Mouse (Mus musculus): ENCODE measurements around the gene Rpn1. TPM values are rescaled to one million over a fixed set of nuclear protein-coding genes. Genes with fewer than 3 reads are reported as not detected.
A peak's percentile ranks its signal among the peaks of the same experiment; 100 is the strongest.

Gene Rpn1
- polyA plus RNA-seq, 1 experiment from 2014 or later, result 273 TPM

DNA sequence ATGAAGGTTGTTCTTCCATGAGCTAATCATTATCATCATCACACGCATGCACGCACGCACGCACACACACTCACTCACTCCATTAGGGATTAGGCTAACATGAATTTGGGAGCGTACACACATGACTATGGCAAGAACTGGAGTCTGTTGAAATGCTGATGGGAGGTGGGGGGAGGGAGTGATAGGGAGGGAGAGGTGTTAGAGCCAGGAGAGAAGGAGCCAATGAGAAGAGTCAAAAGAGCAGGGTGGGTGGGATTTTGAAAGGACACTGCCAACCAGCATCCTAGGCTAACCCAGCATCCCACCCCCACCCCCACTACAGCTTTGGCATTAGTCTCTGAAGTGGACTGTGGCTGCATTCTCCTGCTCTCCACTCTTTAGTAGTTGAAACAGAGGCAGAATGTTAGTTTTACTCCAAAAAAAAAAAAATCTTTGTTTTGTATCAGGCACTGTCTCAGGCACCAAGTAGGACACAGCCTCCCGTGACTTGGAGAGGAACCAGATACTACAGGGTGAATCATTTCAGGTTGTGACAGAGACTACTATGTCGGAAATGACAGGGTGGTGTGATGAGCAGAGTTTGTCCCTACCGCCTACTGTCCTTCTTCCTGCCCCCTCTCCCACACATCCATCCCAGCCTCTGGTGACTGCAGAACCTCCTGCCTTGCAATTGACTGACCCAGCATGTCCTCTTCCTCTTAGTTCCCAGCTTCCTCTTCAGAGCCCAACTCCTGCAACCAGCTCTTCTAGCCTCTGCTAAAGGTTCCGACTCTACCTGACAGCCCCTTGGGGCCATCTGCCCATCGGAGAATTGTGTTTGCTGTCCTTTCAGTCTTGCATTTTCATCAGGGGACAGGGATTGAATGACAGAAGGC, 23.6 kb downstream of the Rpn1 start:
- peaks cover 6% of the 10 kb centered on the region; the same call in 1 of the 2 replicates for H3K36me3 ChIP-seq (ENCODE audit: control insufficient read depth, insufficient read depth)

DNA sequence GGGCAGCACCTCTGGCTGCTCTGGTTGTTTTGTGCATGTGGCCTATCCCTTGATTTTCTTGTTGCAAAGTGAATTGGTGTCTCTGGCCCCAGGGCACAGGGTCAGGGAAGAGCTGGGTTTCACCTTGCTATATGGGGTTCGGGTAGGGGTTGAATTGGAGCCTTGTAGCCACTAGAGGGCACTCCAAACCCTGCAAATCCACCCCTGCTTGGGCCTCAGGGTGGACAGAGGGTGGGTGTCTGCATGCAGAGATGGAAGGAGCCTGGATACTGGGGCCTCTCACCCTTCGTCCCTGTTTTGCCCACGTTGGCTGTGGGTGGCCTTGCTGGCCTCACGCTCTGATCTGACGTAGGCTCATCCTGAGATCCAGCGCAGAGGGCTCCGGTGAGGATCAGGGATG, 28.9 kb downstream of the Rpn1 start:
- Histone ChIP-seq H3K4me1 (replicated peaks; ENCODE audit: control insufficient read depth, insufficient read depth, low read length) (peaks cover 9% of the 10 kb centered on the region), H3K4me3 (replicated peaks; ENCODE audit: low read length) (no peak overlapping the region), H3K27ac (ENCODE audit: low read length) (no peak overlapping the region), H3K9me3 (ENCODE audit: control insufficient read depth, low read length) (no peaks in the 10 kb centered on the region), H3K27me3 (replicated peaks; ENCODE audit: control insufficient read depth, insufficient read depth, low read length) (no peaks in the 10 kb centered on the region), H3K36me3 (ENCODE audit: control insufficient read depth, insufficient read depth) (no peaks in the 10 kb centered on the region), H3K4me2 (ENCODE audit: low read length) (no peak overlapping the region), H3K9ac (replicated peaks; ENCODE audit: low read depth, low read length) (no peak overlapping the region)
- ATAC-seq, result peak; percentile 71
- WGBS, result 25% methylated on average over 7 of the region's 7 CpGs

More for the DNA sequence above, 23.6 kb downstream of the Rpn1 start:
- no peaks in the 10 kb centered on the region for H3K27me3 ChIP-seq (replicated peaks; ENCODE audit: control insufficient read depth, insufficient read depth, low read length)
- H3K27ac ChIP-seq (ENCODE audit: low read length), result no peak overlapping the region
- H3K4me1 ChIP-seq (replicated peaks; ENCODE audit: control insufficient read depth, insufficient read depth, low read length), result peaks cover 9% of the 10 kb centered on the region
- no peak for ATAC-seq
- no peaks in the 10 kb centered on the region for H3K9me3 ChIP-seq (ENCODE audit: control insufficient read depth, low read length)
- no peak overlapping the region for H3K4me2 ChIP-seq (ENCODE audit: low read length)
- H3K9ac ChIP-seq (replicated peaks; ENCODE audit: low read depth, low read length), result no peak overlapping the region
- WGBS, result 89% methylated on average over 10 of the region's 10 CpGs
- no peak overlapping the region for H3K4me3 ChIP-seq (replicated peaks; ENCODE audit: low read length)

DNA sequence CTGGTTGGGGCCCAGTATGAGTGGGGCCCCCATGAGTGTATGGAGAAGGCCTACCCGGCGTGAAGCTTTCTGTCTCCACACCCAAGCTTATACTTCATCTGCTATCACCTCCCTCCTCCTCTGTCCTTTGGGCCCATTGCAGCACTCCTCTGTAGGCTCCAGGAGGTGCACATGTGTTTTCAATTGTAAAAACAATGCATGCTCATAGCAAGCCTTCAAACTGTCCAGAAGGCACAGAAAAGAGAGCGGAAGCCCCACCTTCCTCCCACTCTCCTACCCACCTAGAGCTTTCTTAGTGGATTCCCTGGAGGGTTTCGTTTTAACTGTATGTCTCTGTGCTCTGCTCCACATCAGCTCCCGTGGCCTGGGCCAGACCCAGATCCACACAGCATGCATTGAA, 30.1 kb downstream of the Rpn1 start:
- WGBS, result 84% methylated on average over 5 of the region's 5 CpGs
- Histone ChIP-seq H3K36me3 (ENCODE audit: control insufficient read depth, insufficient read depth) (no peaks in the 10 kb centered on the region), H3K9ac (replicated peaks; ENCODE audit: low read depth, low read length) (no peak overlapping the region), H3K4me2 (ENCODE audit: low read length) (no peak overlapping the region), H3K27me3 (replicated peaks; ENCODE audit: control insufficient read depth, insufficient read depth, low read length) (no peaks in the 10 kb centered on the region), H3K9me3 (ENCODE audit: control insufficient read depth, low read length) (no peaks in the 10 kb centered on the region), H3K4me3 (replicated peaks; ENCODE audit: low read length) (no peak overlapping the region), H3K27ac (ENCODE audit: low read length) (no peak overlapping the region), H3K4me1 (replicated peaks; ENCODE audit: control insufficient read depth, insufficient read depth, low read length) (peaks cover 9% of the 10 kb centered on the region)
- no peak for ATAC-seq

DNA sequence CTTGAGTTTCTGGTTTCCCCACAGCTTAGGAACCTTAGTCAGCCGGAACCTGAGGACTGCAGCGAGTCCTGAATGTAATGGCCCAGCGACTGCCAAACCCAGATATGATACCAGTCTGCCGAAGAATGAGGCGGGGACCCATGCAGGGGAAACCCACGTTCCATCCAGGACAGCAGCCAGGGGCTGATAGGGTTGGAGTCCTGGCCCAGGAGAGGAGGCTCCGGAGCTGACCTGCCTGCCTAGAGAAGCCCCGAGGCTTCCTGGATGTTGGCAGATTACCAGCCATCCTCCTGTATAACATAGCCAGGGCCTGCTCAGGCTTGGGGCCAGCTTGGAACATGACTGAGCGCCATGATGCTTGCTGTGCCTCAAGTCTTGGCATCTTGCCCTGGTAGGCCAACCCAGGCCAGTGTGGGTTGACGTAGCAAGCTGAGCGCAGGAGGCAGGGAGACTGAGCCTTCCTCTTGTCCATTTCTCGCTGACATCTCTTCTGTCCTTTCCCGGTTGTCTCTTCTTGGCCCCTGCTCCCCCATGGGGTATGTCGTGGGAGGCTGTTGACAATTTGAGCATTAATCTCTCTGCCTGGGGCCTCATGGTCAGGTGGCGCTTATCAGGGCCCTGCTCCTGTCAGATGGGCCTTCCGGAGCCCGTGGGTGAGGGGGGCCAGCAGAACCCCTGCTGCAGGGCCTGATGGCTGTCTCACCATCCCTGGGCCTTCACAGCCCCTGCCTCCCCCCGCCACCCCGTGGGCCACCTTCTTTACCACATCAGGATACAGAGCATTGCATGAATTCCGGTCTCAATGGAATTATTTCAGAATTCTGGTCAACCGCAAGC, 32.3 kb downstream of the Rpn1 start:
- Histone ChIP-seq H3K4me1 (replicated peaks; ENCODE audit: control insufficient read depth, insufficient read depth, low read length) (peaks cover 9% of the 10 kb centered on the region), H3K4me3 (replicated peaks; ENCODE audit: low read length) (no peak overlapping the region), H3K27ac (ENCODE audit: low read length) (no peak overlapping the region), H3K36me3 (ENCODE audit: control insufficient read depth, insufficient read depth) (no peaks in the 10 kb centered on the region), H3K27me3 (replicated peaks; ENCODE audit: control insufficient read depth, insufficient read depth, low read length) (no peaks in the 10 kb centered on the region), H3K4me2 (ENCODE audit: low read length) (no peak overlapping the region), H3K9ac (replicated peaks; ENCODE audit: low read depth, low read length) (no peak overlapping the region), H3K9me3 (ENCODE audit: control insufficient read depth, low read length) (no peaks in the 10 kb centered on the region)
- ATAC-seq, result peak; percentile 76
- 66% methylated on average over 21 of the region's 21 CpGs for WGBS

DNA sequence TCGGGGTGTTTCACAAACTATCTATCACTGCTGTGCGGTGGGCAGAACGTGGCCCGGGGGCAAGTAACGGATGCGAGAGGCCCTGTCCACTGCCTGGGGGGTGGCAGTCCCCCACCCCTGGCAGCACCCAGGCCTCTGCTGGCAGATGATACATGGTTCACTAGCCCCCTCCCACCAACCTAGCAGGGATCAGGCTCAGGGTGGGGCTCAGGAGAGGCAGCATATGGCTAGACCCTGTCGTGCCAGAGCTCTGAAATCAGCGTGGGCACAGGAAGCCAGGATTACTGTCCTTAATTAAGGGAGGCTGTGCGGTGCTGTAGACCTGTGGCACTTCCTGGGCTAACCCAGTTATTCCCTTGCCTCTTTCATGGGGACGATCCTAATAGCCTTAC, 32.9 kb downstream of the Rpn1 start:
- H3K9ac ChIP-seq (replicated peaks; ENCODE audit: low read depth, low read length), result no peak overlapping the region
- 79% methylated on average over 10 of the region's 10 CpGs for WGBS

DNA sequence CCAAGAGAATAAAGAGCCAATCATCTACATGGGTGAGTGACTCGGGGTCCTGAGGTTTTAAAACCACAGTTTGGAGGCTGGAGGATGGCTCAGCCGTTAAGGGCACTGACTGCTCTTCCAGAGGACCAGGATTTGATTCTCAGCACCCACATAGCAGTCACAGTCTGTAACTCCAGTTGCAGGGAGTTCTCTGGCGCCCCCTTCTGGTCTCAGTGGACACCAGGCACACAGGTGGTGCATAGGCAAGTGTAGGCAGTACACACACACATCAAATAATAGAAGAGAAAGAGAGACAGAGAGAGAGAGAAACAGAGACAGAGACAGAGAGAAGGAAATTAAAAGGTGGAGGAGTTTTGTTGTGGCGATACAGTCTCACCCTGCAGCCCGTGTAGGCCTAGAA, 35.0 kb downstream of the Rpn1 start:
- Histone ChIP-seq H3K27ac (ENCODE audit: low read length) (no peak overlapping the region), H3K4me1 (replicated peaks; ENCODE audit: control insufficient read depth, insufficient read depth, low read length) (peaks cover 6% of the 10 kb centered on the region), H3K4me2 (ENCODE audit: low read length) (no peak overlapping the region), H3K9ac (replicated peaks; ENCODE audit: low read depth, low read length) (no peak overlapping the region), H3K36me3 (ENCODE audit: control insufficient read depth, insufficient read depth) (no peaks in the 10 kb centered on the region), H3K4me3 (replicated peaks; ENCODE audit: low read length) (no peak overlapping the region), H3K9me3 (ENCODE audit: control insufficient read depth, low read length) (no peaks in the 10 kb centered on the region), H3K27me3 (replicated peaks; ENCODE audit: control insufficient read depth, insufficient read depth, low read length) (no peaks in the 10 kb centered on the region)
- ATAC-seq, result no peak
- WGBS, result 83% methylated on average over 5 of the region's 5 CpGs

More for the DNA sequence above, 32.9 kb downstream of the Rpn1 start:
- Histone ChIP-seq H3K4me3 (replicated peaks; ENCODE audit: low read length) (no peak overlapping the region), H3K36me3 (ENCODE audit: control insufficient read depth, insufficient read depth) (no peaks in the 10 kb centered on the region), H3K27me3 (replicated peaks; ENCODE audit: control insufficient read depth, insufficient read depth, low read length) (no peaks in the 10 kb centered on the region), H3K27ac (ENCODE audit: low read length) (no peak overlapping the region), H3K4me2 (ENCODE audit: low read length) (no peak overlapping the region), H3K4me1 (replicated peaks; ENCODE audit: control insufficient read depth, insufficient read depth, low read length) (peaks cover 9% of the 10 kb centered on the region), H3K9me3 (ENCODE audit: control insufficient read depth, low read length) (no peaks in the 10 kb centered on the region)
- ATAC-seq, result no peak

DNA sequence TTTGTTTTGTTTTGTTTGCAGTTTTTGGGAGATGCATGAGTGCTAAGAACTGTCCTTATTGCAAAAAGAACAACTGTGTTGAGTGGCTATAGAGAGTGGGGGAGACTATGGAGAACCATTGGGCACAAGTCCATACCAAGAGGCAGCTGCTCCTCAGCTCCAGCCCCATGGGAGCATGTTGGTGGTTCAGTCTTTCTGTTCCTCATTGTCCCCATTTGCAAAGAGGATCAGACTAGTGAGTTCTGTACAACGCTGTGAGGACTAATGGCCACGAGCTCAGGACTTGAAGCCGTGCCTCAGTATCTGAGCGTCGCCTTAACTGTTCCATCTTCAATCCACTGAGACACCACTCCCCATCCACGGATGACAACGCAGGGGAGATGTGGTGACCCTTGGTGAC, 36.5 kb downstream of the Rpn1 start:
- Histone ChIP-seq H3K9ac (replicated peaks; ENCODE audit: low read depth, low read length) (no peak overlapping the region), H3K4me1 (replicated peaks; ENCODE audit: control insufficient read depth, insufficient read depth, low read length) (peaks cover 6% of the 10 kb centered on the region), H3K36me3 (ENCODE audit: control insufficient read depth, insufficient read depth) (no peaks in the 10 kb centered on the region), H3K4me3 (replicated peaks; ENCODE audit: low read length) (no peak overlapping the region), H3K27me3 (replicated peaks; ENCODE audit: control insufficient read depth, insufficient read depth, low read length) (no peaks in the 10 kb centered on the region), H3K9me3 (ENCODE audit: control insufficient read depth, low read length) (no peaks in the 10 kb centered on the region), H3K27ac (ENCODE audit: low read length) (no peak overlapping the region), H3K4me2 (ENCODE audit: low read length) (no peak overlapping the region)
- 91% methylated on average over 7 of the region's 7 CpGs for WGBS
- no peak for ATAC-seq

DNA sequence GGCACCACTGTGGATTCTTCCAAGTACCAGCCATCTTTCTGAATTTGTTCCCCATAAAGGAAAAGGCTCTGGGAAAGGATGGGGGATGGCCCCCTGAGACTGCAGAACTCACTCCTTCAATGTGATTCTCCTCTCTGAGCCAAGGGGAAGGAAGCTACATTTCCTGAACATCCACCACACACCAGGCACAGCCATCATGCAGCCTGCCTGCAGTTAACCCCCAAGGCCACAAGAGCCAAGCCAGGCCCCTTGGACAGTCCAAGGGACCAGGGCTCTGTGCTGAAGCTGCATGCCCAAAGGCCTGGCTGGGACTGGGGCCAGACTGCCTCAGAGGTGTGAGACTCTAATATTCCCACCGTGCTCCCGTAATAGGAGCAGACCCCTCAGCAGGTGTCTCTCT, 37.5 kb downstream of the Rpn1 start:
- Histone ChIP-seq H3K36me3 (ENCODE audit: control insufficient read depth, insufficient read depth) (no peaks in the 10 kb centered on the region), H3K9me3 (ENCODE audit: control insufficient read depth, low read length) (no peaks in the 10 kb centered on the region), H3K27me3 (replicated peaks; ENCODE audit: control insufficient read depth, insufficient read depth, low read length) (no peaks in the 10 kb centered on the region), H3K9ac (replicated peaks; ENCODE audit: low read depth, low read length) (no peak overlapping the region), H3K4me1 (replicated peaks; ENCODE audit: control insufficient read depth, insufficient read depth, low read length) (no peaks in the 10 kb centered on the region; the same call in 1 of the 2 replicates), H3K4me3 (replicated peaks; ENCODE audit: low read length) (no peak overlapping the region), H3K27ac (ENCODE audit: low read length) (no peak overlapping the region), H3K4me2 (ENCODE audit: low read length) (no peak overlapping the region)
- no peak for ATAC-seq
- 69% methylated on average over 2 of the region's 2 CpGs for WGBS

DNA sequence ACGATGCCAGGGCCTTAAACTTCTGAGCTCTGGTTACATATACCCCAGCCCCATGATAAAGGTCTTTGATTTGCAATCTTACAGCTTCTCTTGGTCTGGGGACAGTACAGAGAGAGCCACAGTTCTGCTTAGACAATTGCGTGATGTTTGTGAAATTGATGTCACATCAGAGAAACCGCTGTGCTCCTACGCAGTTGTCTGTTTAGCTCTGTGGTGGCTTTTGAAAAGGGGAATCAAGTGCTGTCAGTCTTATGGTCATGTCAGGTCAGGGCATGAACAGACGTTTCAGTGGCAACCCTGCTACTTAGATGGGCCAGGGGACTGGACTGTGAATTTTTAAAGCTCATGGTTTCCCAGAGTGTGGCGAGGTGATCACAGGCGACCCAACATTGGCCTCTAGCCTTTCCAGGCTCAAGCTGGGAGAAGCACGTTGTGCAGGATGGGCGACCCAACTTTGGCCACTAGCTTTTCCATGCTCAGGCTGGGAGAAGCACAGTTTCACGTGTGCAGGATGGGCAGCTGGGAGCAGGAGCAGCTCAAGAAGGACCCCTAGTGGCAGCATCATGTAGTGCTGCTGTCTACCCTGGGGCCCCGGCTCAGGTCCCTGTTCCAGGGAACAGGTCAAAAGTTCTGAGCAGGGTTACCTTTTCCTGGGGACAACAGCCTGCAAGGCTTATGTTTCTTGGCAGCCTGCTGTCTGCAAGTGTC, 39.0 kb downstream of the Rpn1 start:
- H3K4me1 ChIP-seq (replicated peaks; ENCODE audit: control insufficient read depth, insufficient read depth, low read length), result no peaks in the 10 kb centered on the region; the same call in 1 of the 2 replicates
- no peak for ATAC-seq
- H3K27me3 ChIP-seq (replicated peaks; ENCODE audit: control insufficient read depth, insufficient read depth, low read length), result no peaks in the 10 kb centered on the region
- no peak overlapping the region for H3K27ac ChIP-seq (ENCODE audit: low read length)
- H3K36me3 ChIP-seq (ENCODE audit: control insufficient read depth, insufficient read depth), result no peaks in the 10 kb centered on the region
- WGBS, result 43% methylated on average over 11 of the region's 11 CpGs
- no peak overlapping the region for H3K4me3 ChIP-seq (replicated peaks; ENCODE audit: low read length)
- no peaks in the 10 kb centered on the region for H3K9me3 ChIP-seq (ENCODE audit: control insufficient read depth, low read length)
- H3K9ac ChIP-seq (replicated peaks; ENCODE audit: low read depth, low read length), result no peak overlapping the region
- H3K4me2 ChIP-seq (ENCODE audit: low read length), result no peak overlapping the region
